Mouse (Mus musculus) stomach, postnatal 0 days (tissue): ENCODE measurements around the gene Sergef.

Experiments used
- CTCF ChIP-seq: IDR thresholded peaks from 2 replicates; pipeline ENCODE4 v1.5.1; 2016; ENCODE audit warnings: antibody characterized with exemption, low read depth, mild to moderate bottlenecking, moderate library complexity
- EP300 ChIP-seq: optimal IDR thresholded peaks from 2 replicates; pipeline ENCODE3; 2016; ENCODE audit warnings: antibody characterized with exemption

DNA sequence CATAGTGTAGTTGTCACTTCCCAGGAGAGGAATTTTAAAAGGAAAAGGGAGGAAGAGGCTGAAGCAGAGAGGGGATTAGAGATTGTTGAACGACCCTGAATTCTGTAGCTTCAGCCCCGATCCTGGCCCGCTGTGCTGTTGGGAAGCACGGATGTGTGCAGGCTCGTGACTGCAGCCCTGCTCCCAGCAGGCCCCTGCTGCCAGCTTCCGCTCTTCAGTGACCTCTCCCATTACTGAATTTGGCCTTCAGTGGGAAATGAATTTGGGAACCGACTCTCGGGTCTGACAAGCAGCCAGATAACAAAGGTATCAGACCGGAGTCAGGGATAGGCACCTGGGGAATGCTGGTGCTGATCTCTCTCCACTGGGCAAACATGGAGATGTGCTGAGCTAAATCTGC lies 166.5 kb downstream of the Sergef start:
- TF ChIP-seq EP300 (no peak), CTCF (no peak)
